Mouse (Mus musculus): Measurements from ENCODE around the gene Endou.
A peak's percentile ranks its signal among the peaks of the same experiment; 100 is the strongest.

Endou gene

GRCm38 (mm10) chr15:97727048-97727447 lies 4.1 kb downstream of the Endou start:
- DNase-seq (ENCODE audit: low spot score) = no peak

- DNase-seq (ENCODE audit: low spot score) = no peak
Observed at GRCm38 (mm10) chr15:97726310-97726709, 4.8 kb downstream of the Endou start.

- DNase-seq (ENCODE audit: low spot score) = no peak
Observed at GRCm38 (mm10) chr15:97725198-97725785, 5.8 kb downstream of the Endou start.

GRCm38 (mm10) chr15:97724346-97725197 lies 6.6 kb downstream of the Endou start:
- no peak for DNase-seq (ENCODE audit: low spot score)

GRCm38 (mm10) chr15:97723536-97724345 lies 7.4 kb downstream of the Endou start:
- DNase-seq (ENCODE audit: low spot score) = no peak

- no peak for DNase-seq (ENCODE audit: low spot score)
Observed at GRCm38 (mm10) chr15:97721008-97721701, 10.0 kb downstream of the Endou start.

- no peak for DNase-seq (ENCODE audit: low spot score)
Observed at GRCm38 (mm10) chr15:97720026-97720675, 11.0 kb downstream of the Endou start.

GRCm38 (mm10) chr15:97719494-97719893 lies 11.6 kb downstream of the Endou start:
- no peak for DNase-seq (ENCODE audit: low spot score)

- no peak for DNase-seq (ENCODE audit: low spot score)
Observed at GRCm38 (mm10) chr15:97718535-97719155, 12.5 kb downstream of the Endou start.

- DNase-seq (ENCODE audit: low spot score) = peak; percentile 49
Observed at GRCm38 (mm10) chr15:97717861-97718534, 13.1 kb downstream of the Endou start.

- no peak for DNase-seq (ENCODE audit: low spot score)
Observed at GRCm38 (mm10) chr15:97716782-97717181, 14.4 kb downstream of the Endou start.

GRCm38 (mm10) chr15:97715734-97716133 lies 15.4 kb downstream of the Endou start:
- no peak for DNase-seq (ENCODE audit: low spot score)

GRCm38 (mm10) chr15:97715083-97715482 lies 16.1 kb downstream of the Endou start:
- DNase-seq (ENCODE audit: low spot score) = no peak

- no peak for DNase-seq (ENCODE audit: low spot score)
Observed at GRCm38 (mm10) chr15:97712546-97712945, 18.6 kb downstream of the Endou start.

- DNase-seq (ENCODE audit: low spot score) = no peak
Observed at GRCm38 (mm10) chr15:97710906-97711305, 20.2 kb downstream of the Endou start.

- peak; percentile 83 for DNase-seq (ENCODE audit: low spot score)
Observed at GRCm38 (mm10) chr15:97705211-97706050, 25.7 kb downstream of the Endou start, which contains the start of gene Rpap3. TSS of gene Rpap3 (minus strand) at chr15:97705825.

- no peak for DNase-seq (ENCODE audit: low spot score)
Observed at GRCm38 (mm10) chr15:97696616-97697015, 34.5 kb downstream of the Endou start.

- DNase-seq (ENCODE audit: low spot score) = no peak
Observed at GRCm38 (mm10) chr15:97693411-97693810, 37.7 kb downstream of the Endou start.

GRCm38 (mm10) chr15:97684118-97684517 lies 47.0 kb downstream of the Endou start:
- no peak for DNase-seq (ENCODE audit: low spot score)

All from yolk sac, embryonic 10.5 days (tissue).